Mouse (Mus musculus) liver, embryonic 14.5 days (tissue): ENCODE measurements around the gene Mindy4.

Source experiments
- CTCF ChIP-seq: IDR thresholded peaks from 2 replicates; pipeline ENCODE4 v1.5.1; 2016; ENCODE audit warnings: antibody characterized with exemption, low read depth, control low read depth
- EP300 ChIP-seq: IDR thresholded peaks from 2 replicates; pipeline ENCODE4 v1.6.1; 2016; ENCODE audit warnings: antibody characterized with exemption, low read depth

GRCm38 (mm10) chr6:55218232-55218631, 15.0 kb downstream of the Mindy4 start:
- no peak for TF ChIP-seq CTCF
- TF ChIP-seq EP300: no peak
